Mouse (Mus musculus): ENCODE data around the gene Otop1. TPM values are rescaled to one million over a fixed set of nuclear protein-coding genes. Genes with fewer than 3 reads are reported as not detected.

The Otop1 gene
- total RNA-seq, 1 experiment = 1.5 TPM

GRCm38 (mm10) chr5:38308873-38309272, 33.1 kb downstream of the Otop1 start:
- Histone ChIP-seq H3K36me3 (ENCODE audit: control insufficient read depth, insufficient read depth, low read length, poor library complexity, severe bottlenecking) (no peaks in the 10 kb centered on the region), H3K9ac (ENCODE audit: insufficient read depth, low read depth, low read length, poor library complexity, severe bottlenecking) (no peak overlapping the region), H3K9me3 (ENCODE audit: control insufficient read depth, insufficient read depth, low read depth, low read length) (no peaks in the 10 kb centered on the region), H3K4me3 (ENCODE audit: insufficient read depth in 1 of 2, low read depth in 1 of 2, low read length in 2 of 2, poor library complexity in 1 of 2, severe bottlenecking in 1 of 2) (no peak overlapping the region), H3K27ac (ENCODE audit: insufficient read depth, low read depth, low read length, poor library complexity, severe bottlenecking) (no peak overlapping the region), H3K4me1 (ENCODE audit: control insufficient read depth in 2 of 2, insufficient read depth in 2 of 2, low read length in 2 of 2, poor library complexity in 1 of 2) (no peaks in the 10 kb centered on the region)
- TF ChIP-seq ZC3H11A (IDR thresholded peaks at IDR 0.05; ENCODE audit: borderline replicate concordance, low read depth, low read length) = no peak
- TF ChIP-seq HCFC1 (IDR thresholded peaks at IDR 0.05; ENCODE audit: borderline replicate concordance, insufficient read depth, low read length) = no peak
- TF ChIP-seq CHD2 (IDR thresholded peaks at IDR 0.05; ENCODE audit: low read depth, low read length) = no peak
- no peak for TF ChIP-seq ZNF384 (IDR thresholded peaks at IDR 0.05; ENCODE audit: low read depth, low read length)
- no peak for TF ChIP-seq MAFK (IDR thresholded peaks at IDR 0.05; ENCODE audit: insufficient read depth, low read depth, low read length)
- DNase-seq (ENCODE audit: low read depth, low spot score) = peak; percentile 42
- in situ Hi-C loops (cut with MboI; ENCODE audit: low sequenced_read_pairs in 2 of 2, unreplicated experiment in 2 of 2) = loop anchor here (10.0 to 25.0 kb wide), 3 partner anchors 206 to 453 kb away; no protein-coding TSS in a partner anchor

- Histone ChIP-seq H3K9ac (ENCODE audit: insufficient read depth, low read depth, low read length, poor library complexity, severe bottlenecking) (no peak overlapping the region), H3K4me1 (ENCODE audit: control insufficient read depth in 2 of 2, insufficient read depth in 2 of 2, low read length in 2 of 2, poor library complexity in 1 of 2) (no peaks in the 10 kb centered on the region), H3K27ac (ENCODE audit: insufficient read depth, low read depth, low read length, poor library complexity, severe bottlenecking) (no peak overlapping the region), H3K9me3 (ENCODE audit: control insufficient read depth, insufficient read depth, low read depth, low read length) (no peaks in the 10 kb centered on the region), H3K4me3 (ENCODE audit: insufficient read depth in 1 of 2, low read depth in 1 of 2, low read length in 2 of 2, poor library complexity in 1 of 2, severe bottlenecking in 1 of 2) (no peak overlapping the region), H3K36me3 (ENCODE audit: control insufficient read depth, insufficient read depth, low read length, poor library complexity, severe bottlenecking) (no peaks in the 10 kb centered on the region)
- in situ Hi-C loops (cut with MboI; ENCODE audit: low sequenced_read_pairs in 2 of 2, unreplicated experiment in 2 of 2) = loop anchor here (10.0 to 25.0 kb wide), 4 partner anchors 205 to 453 kb away; no protein-coding TSS in a partner anchor
- TF ChIP-seq MAFK (IDR thresholded peaks at IDR 0.05; ENCODE audit: insufficient read depth, low read depth, low read length) (no peak), CHD2 (IDR thresholded peaks at IDR 0.05; ENCODE audit: low read depth, low read length) (no peak), ZNF384 (IDR thresholded peaks at IDR 0.05; ENCODE audit: low read depth, low read length) (no peak), HCFC1 (IDR thresholded peaks at IDR 0.05; ENCODE audit: borderline replicate concordance, insufficient read depth, low read length) (no peak)
- DNase-seq (ENCODE audit: low read depth, low spot score) = no peak
These were observed 34.0 kb downstream of the Otop1 start for GRCm38 (mm10) chr5:38309795-38310194.

- Histone ChIP-seq H3K9ac (ENCODE audit: insufficient read depth, low read depth, low read length, poor library complexity, severe bottlenecking) (peak within 1 kb of the TSS; percentile 57), H3K9me3 (ENCODE audit: control insufficient read depth, insufficient read depth, low read depth, low read length) (no peaks in the 10 kb centered on the region), H3K4me3 (ENCODE audit: insufficient read depth in 1 of 2, low read depth in 1 of 2, low read length in 2 of 2, poor library complexity in 1 of 2, severe bottlenecking in 1 of 2) (peak within 1 kb of the TSS; percentile 67), H3K36me3 (ENCODE audit: control insufficient read depth, insufficient read depth, low read length, poor library complexity, severe bottlenecking) (no peaks in the 10 kb centered on the region), H3K4me1 (ENCODE audit: control insufficient read depth in 2 of 2, insufficient read depth in 2 of 2, low read length in 2 of 2, poor library complexity in 1 of 2) (no peaks in the 10 kb centered on the region), H3K27ac (ENCODE audit: insufficient read depth, low read depth, low read length, poor library complexity, severe bottlenecking) (no peak within 1 kb of the TSS)
- DNase-seq (ENCODE audit: low read depth, low spot score) = peak; percentile 16
- in situ Hi-C loops (cut with MboI; ENCODE audit: low sequenced_read_pairs in 2 of 2, unreplicated experiment in 2 of 2) = loop anchor here (10.0 to 25.0 kb wide), 3 partner anchors 293 to 443 kb away; no protein-coding TSS in a partner anchor
- TF ChIP-seq ZC3H11A (IDR thresholded peaks at IDR 0.05; ENCODE audit: borderline replicate concordance, low read depth, low read length) (no peak), CHD2 (IDR thresholded peaks at IDR 0.05; ENCODE audit: low read depth, low read length) (no peak), MAFK (IDR thresholded peaks at IDR 0.05; ENCODE audit: insufficient read depth, low read depth, low read length) (no peak), ZNF384 (IDR thresholded peaks at IDR 0.05; ENCODE audit: low read depth, low read length) (no peak), HCFC1 (IDR thresholded peaks at IDR 0.05; ENCODE audit: borderline replicate concordance, insufficient read depth, low read length) (no peak)
These were observed 43.4 kb downstream of the Otop1 start, which contains the start of gene Drd5 for GRCm38 (mm10) chr5:38318966-38319786. TSS of gene Drd5 (plus strand) at chr5:38319367.

GRCm38 (mm10) chr5:38333381-38333780, 57.6 kb downstream of the Otop1 start:
- TF ChIP-seq HCFC1 (IDR thresholded peaks at IDR 0.05; ENCODE audit: borderline replicate concordance, insufficient read depth, low read length) = no peak
- no peak for TF ChIP-seq ZC3H11A (IDR thresholded peaks at IDR 0.05; ENCODE audit: borderline replicate concordance, low read depth, low read length)
- no peak for TF ChIP-seq MAFK (IDR thresholded peaks at IDR 0.05; ENCODE audit: insufficient read depth, low read depth, low read length)
- TF ChIP-seq ZNF384 (IDR thresholded peaks at IDR 0.05; ENCODE audit: low read depth, low read length) = no peak
- no peak for TF ChIP-seq CHD2 (IDR thresholded peaks at IDR 0.05; ENCODE audit: low read depth, low read length)
- Histone ChIP-seq H3K27ac (ENCODE audit: insufficient read depth, low read depth, low read length, poor library complexity, severe bottlenecking) (no peak overlapping the region), H3K4me3 (ENCODE audit: insufficient read depth in 1 of 2, low read depth in 1 of 2, low read length in 2 of 2, poor library complexity in 1 of 2, severe bottlenecking in 1 of 2) (no peak overlapping the region), H3K9me3 (ENCODE audit: control insufficient read depth, insufficient read depth, low read depth, low read length) (no peaks in the 10 kb centered on the region), H3K4me1 (ENCODE audit: control insufficient read depth in 2 of 2, insufficient read depth in 2 of 2, low read length in 2 of 2, poor library complexity in 1 of 2) (no peaks in the 10 kb centered on the region), H3K36me3 (ENCODE audit: control insufficient read depth, insufficient read depth, low read length, poor library complexity, severe bottlenecking) (no peaks in the 10 kb centered on the region), H3K9ac (ENCODE audit: insufficient read depth, low read depth, low read length, poor library complexity, severe bottlenecking) (no peak overlapping the region)
- no peak for DNase-seq (ENCODE audit: low read depth, low spot score)
- in situ Hi-C loops (cut with MboI; ENCODE audit: low sequenced_read_pairs in 2 of 2, unreplicated experiment in 2 of 2) = no loop called here
